Mouse (Mus musculus) hindbrain, embryonic 15.5 days (tissue): Measurements from ENCODE around the gene Nfyb. TPM values are rescaled to one million over a fixed set of nuclear protein-coding genes. Genes with fewer than 3 reads are reported as not detected.

Experiments used
- ATAC-seq: fragments of 200-750 bp; cut with Nextera tagmentation; 2 replicates; pipeline ENCODE4 v1.8.0; 2017; ENCODE audit warnings: low read depth, moderate number of reproducible peaks, moderate TSS enrichment; ENCODE audit not compliant: low FRiP score
- H3K27ac ChIP-seq: fragments of 300-500 bp; sonication (generic); replicated peaks from 2 replicates; pipeline ENCODE4 v1.5.1; 2015; ENCODE audit warnings: mild to moderate bottlenecking, inconsistent platforms
- H3K27me3 ChIP-seq: fragments of 300-500 bp; sonication (generic); 2 replicates; pipeline ENCODE4 v1.6.1; 2015; ENCODE audit warnings: control low read depth, inconsistent platforms
- H3K36me3 ChIP-seq: fragments of 300-500 bp; sonication (generic); 2 replicates; pipeline ENCODE4 v1.6.1; 2015; ENCODE audit warnings: control low read depth, inconsistent platforms
- H3K4me1 ChIP-seq: fragments of 300-500 bp; sonication (generic); replicated peaks from 2 replicates; pipeline ENCODE4 v1.6.1; 2015; ENCODE audit warnings: control low read depth, inconsistent platforms
- H3K4me2 ChIP-seq: fragments of 300-500 bp; sonication (generic); 2 replicates; pipeline ENCODE4 v1.6.1; 2015; ENCODE audit warnings: moderate library complexity, mild to moderate bottlenecking, inconsistent platforms
- H3K4me3 ChIP-seq: fragments of 300-500 bp; sonication (generic); 2 replicates; pipeline ENCODE4 v1.5.1; 2015; ENCODE audit warnings: mild to moderate bottlenecking, inconsistent platforms
- H3K9ac ChIP-seq: fragments of 300-500 bp; sonication (generic); 2 replicates; pipeline ENCODE4 v1.6.1; 2015; ENCODE audit warnings: inconsistent platforms
- H3K9me3 ChIP-seq: fragments of 300-500 bp; sonication (generic); 2 replicates; pipeline ENCODE4 v1.6.1; 2016; ENCODE audit warnings: control low read depth, inconsistent platforms
- WGBS: fragments of 180-500 bp; shearing (Covaris S2); methylation state at CpG from one replicate; pipeline ENCODE4 v1.1.7; 2015; 5-methylcytosine and 5-hydroxymethylcytosine counted together
- polyA plus RNA-seq: library from polyadenylated mRNA; unstranded; fragments of >200 nt; fragmentation: Nextera tagmentation; extraction: Ambion mirVana; gene quantifications from 2 replicates; pipeline ENCODE4 v1.2.1, GENCODE M21; 2015

Nfyb gene
- 39.0 and 39.2 TPM in 2 replicates for polyA plus RNA-seq

GRCm38 (mm10) chr10:82763840-82764631 is at the start of gene Nfyb:
Nfyb (minus strand) TSS chr10:82764144.
- no peaks in the 10 kb centered on the region for H3K9me3 ChIP-seq
- peak within 1 kb of the TSS; percentile 99 for H3K27ac ChIP-seq
- H3K4me3 ChIP-seq: peak within 1 kb of the TSS; percentile 90
- peak; percentile 97 for ATAC-seq
- H3K4me2 ChIP-seq: peak within 1 kb of the TSS; percentile 84
- peaks cover 40% of the 10 kb centered on the region for H3K4me1 ChIP-seq
- H3K36me3 ChIP-seq: peaks cover 3% of the 10 kb centered on the region; the same call in 1 of the 2 replicates
- H3K9ac ChIP-seq: peak within 1 kb of the TSS; percentile 98
- no peaks in the 10 kb centered on the region for H3K27me3 ChIP-seq
- under 1% methylated on average over 66 of the region's 68 CpGs for WGBS

- Histone ChIP-seq H3K27ac (no peak overlapping the region), H3K9ac (peak overlapping the region; percentile 35), H3K4me1 (peaks cover 8% of the 10 kb centered on the region; the same call in 1 of the 2 replicates), H3K27me3 (no peaks in the 10 kb centered on the region), H3K36me3 (no peaks in the 10 kb centered on the region), H3K4me3 (peak overlapping the region; percentile 51), H3K4me2 (peak overlapping the region; percentile 75), H3K9me3 (no peaks in the 10 kb centered on the region)
- ATAC-seq: peak; percentile 86; the same call in 1 of the 2 replicates
- WGBS: 7% methylated on average over 34 of the region's 52 CpGs
Observed at GRCm38 (mm10) chr10:82811855-82812431, 48.0 kb upstream of the Nfyb start.

- Histone ChIP-seq H3K27ac (no peak overlapping the region), H3K9me3 (no peaks in the 10 kb centered on the region), H3K4me2 (no peak overlapping the region), H3K36me3 (no peaks in the 10 kb centered on the region), H3K9ac (no peak overlapping the region), H3K4me1 (peaks cover 6% of the 10 kb centered on the region; the same call in 1 of the 2 replicates), H3K27me3 (no peaks in the 10 kb centered on the region), H3K4me3 (no peak overlapping the region)
- no peak for ATAC-seq
- 8% methylated on average over 3 of the region's 3 CpGs for WGBS
Observed at GRCm38 (mm10) chr10:82809352-82809751, 45.4 kb upstream of the Nfyb start.

GRCm38 (mm10) chr10:82808891-82809290 is 44.9 kb upstream of the Nfyb start:
- no peak overlapping the region for H3K4me2 ChIP-seq
- no peak for ATAC-seq
- H3K9me3 ChIP-seq: no peaks in the 10 kb centered on the region
- H3K4me1 ChIP-seq: peaks cover under 1% of the 10 kb centered on the region; the same call in 1 of the 2 replicates
- no peak overlapping the region for H3K9ac ChIP-seq
- H3K27me3 ChIP-seq: no peaks in the 10 kb centered on the region
- H3K27ac ChIP-seq: no peak overlapping the region
- H3K4me3 ChIP-seq: no peak overlapping the region
- WGBS: 78% methylated on average over 8 of the region's 8 CpGs
- H3K36me3 ChIP-seq: no peaks in the 10 kb centered on the region

GRCm38 (mm10) chr10:82808155-82808554 is 44.2 kb upstream of the Nfyb start:
- no peak overlapping the region for H3K9ac ChIP-seq
- H3K4me2 ChIP-seq: no peak overlapping the region
- no peaks in the 10 kb centered on the region for H3K36me3 ChIP-seq
- no peaks in the 10 kb centered on the region for H3K9me3 ChIP-seq
- 58% methylated on average over 6 of the region's 6 CpGs for WGBS
- no peaks in the 10 kb centered on the region; the same call in 1 of the 2 replicates for H3K4me1 ChIP-seq
- ATAC-seq: no peak
- no peaks in the 10 kb centered on the region for H3K27me3 ChIP-seq
- H3K27ac ChIP-seq: no peak overlapping the region
- H3K4me3 ChIP-seq: no peak overlapping the region

GRCm38 (mm10) chr10:82807238-82807637 is 43.3 kb upstream of the Nfyb start:
- H3K36me3 ChIP-seq: no peaks in the 10 kb centered on the region
- no peak overlapping the region for H3K9ac ChIP-seq
- no peak overlapping the region for H3K27ac ChIP-seq
- no peak overlapping the region for H3K4me2 ChIP-seq
- H3K4me3 ChIP-seq: no peak overlapping the region
- H3K4me1 ChIP-seq: no peaks in the 10 kb centered on the region; the same call in 1 of the 2 replicates
- WGBS: 64% methylated on average over 7 of the region's 7 CpGs
- ATAC-seq: no peak
- no peaks in the 10 kb centered on the region for H3K9me3 ChIP-seq
- H3K27me3 ChIP-seq: no peaks in the 10 kb centered on the region

GRCm38 (mm10) chr10:82806414-82806813 is 42.5 kb upstream of the Nfyb start:
- Histone ChIP-seq H3K36me3 (no peaks in the 10 kb centered on the region), H3K9me3 (no peaks in the 10 kb centered on the region), H3K27ac (no peak overlapping the region), H3K27me3 (no peaks in the 10 kb centered on the region), H3K4me2 (no peak overlapping the region), H3K4me3 (no peak overlapping the region), H3K4me1 (no peaks in the 10 kb centered on the region), H3K9ac (no peak overlapping the region)
- no peak for ATAC-seq
- WGBS: 82% methylated on average over 8 of the region's 8 CpGs

GRCm38 (mm10) chr10:82805111-82805510 is 41.2 kb upstream of the Nfyb start:
- Histone ChIP-seq H3K27me3 (no peaks in the 10 kb centered on the region), H3K4me3 (no peak overlapping the region), H3K4me2 (no peak overlapping the region), H3K4me1 (no peaks in the 10 kb centered on the region), H3K27ac (no peak overlapping the region), H3K36me3 (no peaks in the 10 kb centered on the region), H3K9me3 (no peaks in the 10 kb centered on the region), H3K9ac (no peak overlapping the region)
- ATAC-seq: no peak
- WGBS: 87% methylated on average over 6 of the region's 6 CpGs

GRCm38 (mm10) chr10:82804396-82804795 is 40.5 kb upstream of the Nfyb start:
- H3K4me1 ChIP-seq: no peaks in the 10 kb centered on the region
- WGBS: 56% methylated on average over 3 of the region's 3 CpGs
- no peaks in the 10 kb centered on the region for H3K9me3 ChIP-seq
- no peak overlapping the region for H3K4me3 ChIP-seq
- ATAC-seq: no peak
- no peak overlapping the region for H3K4me2 ChIP-seq
- H3K27me3 ChIP-seq: no peaks in the 10 kb centered on the region
- H3K9ac ChIP-seq: no peak overlapping the region
- H3K36me3 ChIP-seq: no peaks in the 10 kb centered on the region
- H3K27ac ChIP-seq: no peak overlapping the region

- Histone ChIP-seq H3K4me1 (peaks cover 8% of the 10 kb centered on the region; the same call in 1 of the 2 replicates), H3K4me2 (no peak overlapping the region), H3K9me3 (no peaks in the 10 kb centered on the region), H3K27ac (no peak overlapping the region), H3K36me3 (no peaks in the 10 kb centered on the region), H3K9ac (no peak overlapping the region), H3K27me3 (no peaks in the 10 kb centered on the region), H3K4me3 (no peak overlapping the region)
- 81% methylated on average over 5 of the region's 5 CpGs for WGBS
- ATAC-seq: no peak
Observed at GRCm38 (mm10) chr10:82800094-82800493, 36.1 kb upstream of the Nfyb start.

- Histone ChIP-seq H3K4me3 (no peak overlapping the region), H3K4me2 (no peak overlapping the region), H3K9ac (no peak overlapping the region), H3K4me1 (peaks cover 9% of the 10 kb centered on the region; the same call in 1 of the 2 replicates), H3K27ac (no peak overlapping the region), H3K27me3 (no peaks in the 10 kb centered on the region), H3K9me3 (no peaks in the 10 kb centered on the region), H3K36me3 (no peaks in the 10 kb centered on the region)
- WGBS: 66% methylated on average over 11 of the region's 11 CpGs
- no peak for ATAC-seq
Observed at GRCm38 (mm10) chr10:82798312-82798933, 34.5 kb upstream of the Nfyb start.

- no peak overlapping the region for H3K27ac ChIP-seq
- H3K9ac ChIP-seq: no peak overlapping the region
- peaks cover 9% of the 10 kb centered on the region; the same call in 1 of the 2 replicates for H3K4me1 ChIP-seq
- no peaks in the 10 kb centered on the region for H3K27me3 ChIP-seq
- 90% methylated on average over 4 of the region's 4 CpGs for WGBS
- H3K9me3 ChIP-seq: no peaks in the 10 kb centered on the region
- H3K4me3 ChIP-seq: no peak overlapping the region
- no peaks in the 10 kb centered on the region for H3K36me3 ChIP-seq
- no peak for ATAC-seq
- no peak overlapping the region for H3K4me2 ChIP-seq
Observed at GRCm38 (mm10) chr10:82797119-82797491, 33.2 kb upstream of the Nfyb start.
